Mouse (Mus musculus): ENCODE results near the gene Txk.
A peak's percentile ranks its signal among the peaks of the same experiment; 100 is the strongest.

Txk gene

DNA sequence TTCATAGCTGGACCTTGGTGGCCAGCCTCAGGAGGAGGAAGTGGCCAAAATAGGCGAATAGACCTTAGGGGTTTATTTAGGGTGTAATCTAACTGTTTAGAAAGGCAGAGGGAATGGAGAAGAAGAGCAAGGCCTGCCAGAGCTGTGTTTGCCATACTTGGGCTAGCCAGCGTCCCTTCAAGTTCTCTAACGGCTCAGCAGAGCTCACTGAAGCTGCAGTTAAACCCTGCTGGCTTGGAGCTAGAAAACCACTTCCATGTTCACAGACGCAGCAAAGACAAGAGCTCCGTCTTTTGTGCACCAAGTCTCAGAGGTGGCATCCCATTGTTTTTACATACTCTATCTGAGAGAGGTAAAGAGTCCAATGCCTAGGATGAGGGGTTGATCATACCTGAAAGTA, 2.4 kb downstream of the Txk start:
- no peak for DNase-seq

DNA sequence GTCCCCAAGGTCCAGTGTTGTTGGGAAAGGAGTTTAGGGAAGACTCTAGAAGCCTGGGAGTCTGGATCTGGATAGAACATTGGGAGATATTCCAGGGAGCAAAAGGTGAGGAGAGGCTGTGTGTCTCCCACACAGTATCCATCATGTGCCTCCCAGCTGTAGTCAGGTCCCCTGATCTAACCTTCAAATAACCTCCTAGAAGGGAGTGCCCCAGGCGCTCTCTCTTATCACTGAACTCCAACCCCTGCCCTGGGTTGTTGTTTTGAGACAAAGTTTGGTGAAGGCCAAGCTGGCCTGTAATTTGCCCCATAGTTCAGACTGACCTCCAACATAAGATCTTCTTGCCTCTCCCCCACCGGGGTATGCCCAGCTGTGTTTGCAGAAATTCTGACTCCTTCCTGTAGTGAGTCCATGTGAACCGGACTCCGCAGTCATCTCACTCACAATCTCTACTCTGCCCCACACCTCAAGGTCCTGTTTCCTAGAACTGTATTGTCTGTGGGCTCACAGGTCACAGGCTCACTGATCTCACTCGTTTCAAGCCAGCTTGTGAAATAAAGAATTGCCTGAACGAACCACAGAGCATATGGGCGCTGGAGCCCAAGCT, 3.8 kb downstream of the Txk start:
- no peak for DNase-seq

DNA sequence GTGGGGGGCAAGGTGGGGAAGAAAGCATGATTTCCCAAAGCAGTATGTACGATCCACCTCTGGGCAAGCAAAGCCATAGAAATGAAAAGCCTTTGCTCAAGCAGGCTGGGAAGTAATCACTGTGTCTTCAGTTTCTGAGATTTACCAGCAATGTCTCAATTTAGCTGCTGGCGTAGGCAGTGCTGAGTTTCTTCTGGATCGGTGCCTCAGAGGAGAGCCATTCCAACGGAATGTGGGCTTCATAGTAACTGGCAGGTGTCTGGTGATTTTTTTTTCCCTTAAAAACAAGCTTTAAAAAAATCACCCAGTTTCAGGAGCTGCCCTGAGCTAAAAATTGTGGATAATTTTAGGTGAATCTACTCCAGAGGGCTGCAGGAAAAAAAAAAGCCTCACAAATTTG, 5.2 kb downstream of the Txk start:
- DNase-seq, result no peak

DNA sequence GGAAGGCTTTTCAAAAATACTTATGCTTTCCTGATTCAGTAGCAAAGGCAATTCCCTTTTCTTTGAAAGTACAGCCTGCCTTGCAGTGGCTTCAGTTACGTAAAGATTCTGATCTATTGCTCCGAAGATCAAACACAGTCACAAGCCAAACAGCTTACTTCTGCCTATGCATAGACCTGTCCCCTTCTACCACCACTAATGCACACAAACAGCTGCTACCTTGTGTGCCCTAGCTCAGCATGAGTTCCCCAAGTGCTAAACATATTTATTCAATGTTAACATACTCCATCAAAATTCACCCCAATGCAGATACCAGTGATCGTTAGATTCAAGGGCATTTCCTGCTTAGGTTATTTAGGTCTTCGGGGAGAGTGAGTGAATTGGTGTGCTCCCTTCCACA, 6.1 kb downstream of the Txk start:
- no peak for DNase-seq

DNA sequence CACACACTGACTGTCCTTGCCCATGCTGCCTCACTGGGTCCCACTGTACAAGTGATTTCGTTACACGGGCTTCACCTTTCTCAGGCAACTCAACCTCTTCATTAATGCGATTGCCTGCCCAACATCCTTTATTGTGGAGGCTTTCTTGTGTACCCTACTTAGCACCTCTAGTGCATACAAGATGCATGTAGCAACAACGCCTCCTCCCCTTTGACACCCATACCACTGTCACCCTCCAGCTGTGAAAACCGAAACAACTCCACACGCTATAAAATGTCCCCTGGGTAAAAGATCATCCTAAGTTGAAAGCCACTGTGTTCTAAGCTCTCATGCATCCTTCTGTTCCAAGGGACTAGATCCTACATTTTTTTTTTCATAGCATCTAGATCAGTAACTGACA, 9.5 kb downstream of the Txk start:
- DNase-seq, result no peak

DNA sequence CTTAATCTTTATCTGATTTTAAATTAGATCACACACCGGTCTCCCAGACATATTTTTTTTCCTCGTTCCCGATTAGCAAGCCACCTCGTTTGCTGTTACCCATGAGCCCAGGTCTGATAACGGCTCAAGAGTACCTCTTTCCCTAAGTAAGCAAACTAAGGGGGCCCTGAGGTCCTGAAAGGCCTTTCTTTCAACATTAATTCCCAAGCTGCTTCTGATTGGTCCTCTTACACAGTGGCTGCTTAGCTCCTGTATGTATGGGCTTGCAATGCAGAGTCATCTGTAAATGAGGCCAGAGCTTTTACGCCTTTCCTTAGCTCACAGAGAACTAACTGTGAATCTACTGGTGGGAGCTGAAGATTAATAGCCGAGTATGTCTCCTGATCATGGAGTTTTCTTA, 15.7 kb downstream of the Txk start:
- DNase-seq, result no peak

DNA sequence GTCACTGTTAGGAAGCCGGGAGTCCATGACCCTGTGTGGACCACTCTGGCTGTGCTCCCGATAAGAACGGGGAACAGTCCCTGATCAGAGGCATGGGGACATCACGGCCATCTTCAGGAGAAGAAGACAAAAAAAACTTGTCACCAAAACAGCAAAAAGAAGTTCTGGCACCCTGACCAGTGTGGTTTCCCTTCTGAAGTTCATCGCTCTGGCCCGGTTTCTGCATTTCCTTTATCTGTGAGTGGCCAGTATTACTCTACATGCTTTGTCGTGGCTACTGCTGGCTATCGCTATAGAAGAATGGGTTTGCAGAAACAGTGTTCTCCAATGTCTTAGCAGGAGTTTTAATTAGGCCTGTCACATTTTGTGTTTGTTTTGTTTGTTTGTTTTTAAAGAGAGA, 16.1 kb downstream of the Txk start:
- DNase-seq, result no peak

DNA sequence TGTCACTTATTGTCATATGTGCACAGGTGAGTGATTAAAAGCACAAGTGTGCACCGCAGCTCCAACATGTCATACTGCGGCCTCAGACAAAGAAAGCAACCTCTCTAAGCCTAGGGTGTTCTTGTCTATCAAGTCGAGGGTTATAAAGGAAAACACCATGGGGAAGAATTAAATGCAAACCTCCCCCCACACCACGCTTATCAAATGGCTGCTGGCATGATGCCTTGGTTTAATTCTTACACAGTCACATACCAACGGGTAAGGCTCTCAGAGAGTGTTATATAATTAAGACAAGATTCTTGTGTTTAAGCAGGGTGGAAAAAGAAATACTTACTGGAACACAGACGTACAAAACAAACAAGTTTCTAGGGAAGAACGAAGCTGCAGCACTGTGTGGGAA, 16.8 kb downstream of the Txk start:
- DNase-seq, result no peak

DNA sequence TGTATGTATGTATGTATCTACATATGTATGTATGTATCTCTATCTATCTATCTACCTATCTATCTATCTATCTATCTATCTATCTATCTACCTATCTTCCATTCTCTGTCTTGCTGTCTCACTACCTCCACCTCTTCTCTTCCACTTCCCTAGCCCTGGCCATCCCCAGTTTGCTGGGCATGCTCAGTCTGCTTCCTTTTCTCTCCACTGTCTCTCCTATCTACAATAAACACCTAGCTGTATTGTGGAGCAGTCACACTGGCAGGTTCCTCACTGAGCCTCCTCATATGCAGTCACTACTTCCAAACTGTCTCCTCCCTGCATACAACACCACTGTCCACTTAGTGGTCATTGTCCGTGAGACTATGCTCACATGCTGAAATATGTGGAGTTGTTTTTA, 19.7 kb downstream of the Txk start:
- no peak for DNase-seq

DNA sequence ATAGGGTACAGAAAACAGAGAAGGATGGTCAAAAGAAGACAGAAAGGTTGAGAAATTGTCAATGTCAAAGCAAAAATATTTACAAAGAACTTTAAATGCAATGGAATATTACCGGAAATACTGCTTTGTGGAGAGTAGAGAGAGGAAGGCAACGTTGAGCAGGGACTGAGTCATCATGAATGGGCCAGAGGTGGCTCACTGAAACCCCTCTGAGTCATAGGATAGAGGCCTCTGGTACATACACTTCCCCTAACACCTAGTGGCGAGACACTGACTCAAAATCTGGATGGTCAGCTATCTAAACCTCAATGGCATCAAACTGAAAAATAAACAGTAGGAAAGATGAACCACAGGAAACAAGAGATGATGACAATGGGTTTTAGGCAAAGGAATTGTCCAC, 27.2 kb downstream of the Txk start:
- no peak for DNase-seq

DNA sequence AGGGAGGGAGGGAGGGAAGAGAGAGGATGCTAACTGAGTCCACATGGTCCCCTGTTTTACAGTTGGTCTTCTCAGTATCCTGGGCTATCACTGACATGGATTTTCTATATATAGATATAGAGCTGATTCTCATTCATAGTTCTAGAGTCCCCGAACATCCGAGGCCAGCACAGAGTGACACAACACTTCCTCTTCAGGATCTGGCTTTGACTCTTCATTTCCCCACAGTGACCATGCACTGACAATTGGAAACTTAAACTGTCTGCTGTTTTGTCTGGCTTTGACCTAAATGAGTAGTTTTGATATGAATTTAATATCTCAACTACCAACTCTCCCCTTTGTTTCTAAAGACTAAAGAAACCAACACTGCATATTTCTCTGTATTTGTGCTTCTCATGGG, 29.1 kb downstream of the Txk start:
- DNase-seq, result no peak

DNA sequence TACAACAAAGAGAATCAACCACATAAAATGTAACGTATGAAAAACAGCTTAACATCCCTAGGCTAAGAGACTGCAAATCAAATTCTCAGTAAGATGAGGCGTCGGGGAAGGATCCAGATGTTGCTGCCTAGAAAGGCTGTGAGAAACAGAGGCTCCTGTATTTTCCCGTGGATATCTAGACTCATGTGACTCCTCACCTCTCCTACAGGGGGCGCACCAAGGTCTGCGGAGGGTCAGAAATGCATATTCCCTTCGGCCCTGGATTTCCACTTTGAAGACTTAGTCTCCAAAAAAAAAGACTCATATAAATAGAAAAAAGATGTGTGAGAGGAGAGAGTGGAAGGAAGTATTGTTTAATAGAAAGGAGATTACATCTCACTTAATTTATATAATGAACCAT, 32.0 kb downstream of the Txk start:
- DNase-seq, result no peak

DNA sequence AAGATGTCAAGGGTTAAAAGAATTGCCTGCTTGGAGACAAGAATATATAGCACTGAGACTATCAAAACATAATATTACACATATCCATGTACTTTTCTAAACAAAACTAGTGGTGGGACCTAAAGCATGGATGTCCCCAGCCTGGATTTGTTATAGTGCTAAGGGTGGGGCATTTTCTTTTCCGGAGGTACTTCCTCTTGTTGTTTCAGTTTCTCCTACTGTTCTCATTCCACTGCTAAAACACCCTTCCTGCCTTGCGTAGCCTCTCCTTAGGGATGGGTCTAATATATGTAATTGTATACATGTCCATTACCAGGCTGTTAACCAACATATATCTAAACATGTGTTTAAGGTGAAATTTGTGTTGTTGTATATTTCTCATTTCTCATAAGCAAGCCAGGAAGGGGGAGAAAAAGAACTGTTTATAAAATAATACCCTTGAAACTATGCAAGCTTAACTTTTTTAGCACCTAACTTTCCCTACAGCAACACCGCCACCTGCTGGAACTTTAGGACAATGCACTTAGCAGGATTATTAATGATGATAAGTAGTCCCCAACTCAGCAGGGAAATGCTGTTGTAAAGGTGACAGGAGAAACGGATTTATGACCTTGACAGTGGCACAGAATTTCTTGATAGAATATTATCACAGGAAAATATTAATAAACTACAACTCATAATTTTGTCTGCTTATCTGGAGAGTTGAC, 41.9 kb downstream of the Txk start:
- peak; percentile 21 for DNase-seq

DNA sequence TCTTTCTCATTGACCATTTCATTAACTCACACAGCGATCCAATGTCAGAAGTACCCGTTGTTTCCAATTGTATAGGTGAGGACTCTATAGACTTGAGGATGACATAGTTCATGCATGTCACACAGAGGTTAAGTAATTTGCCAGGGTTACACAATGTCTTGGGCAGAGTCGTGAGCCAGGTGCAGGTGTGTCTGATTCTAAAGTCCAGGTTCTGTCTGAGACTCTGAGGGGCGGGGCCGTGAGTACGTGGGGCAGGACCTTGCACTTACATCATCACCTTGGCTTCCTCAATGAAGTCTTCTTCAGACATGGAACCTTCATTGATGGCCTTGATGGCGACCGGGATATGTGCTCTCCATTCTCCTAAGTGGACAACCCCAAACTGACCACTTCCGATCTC, 42.6 kb downstream of the Txk start:
- DNase-seq, result no peak

DNA sequence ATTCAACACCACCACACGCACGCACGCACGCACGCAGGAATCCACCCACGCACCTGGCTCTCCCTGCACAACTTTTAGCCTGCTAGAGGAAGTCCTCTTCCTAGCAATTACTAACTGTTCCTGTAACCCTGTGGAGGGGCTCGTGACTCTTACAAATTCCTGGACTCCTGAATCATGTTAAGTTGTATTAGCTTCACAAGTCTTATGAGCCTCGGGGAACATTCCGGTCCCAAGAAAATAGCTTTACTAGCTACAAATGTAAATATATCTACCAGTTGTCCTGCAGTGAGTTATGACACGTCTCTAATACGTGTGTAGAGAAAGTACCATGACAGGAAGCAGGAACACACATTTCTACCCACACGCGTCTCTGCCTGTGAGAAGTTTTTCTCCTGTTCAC, 43.1 kb downstream of the Txk start:
- DNase-seq, result no peak

DNA sequence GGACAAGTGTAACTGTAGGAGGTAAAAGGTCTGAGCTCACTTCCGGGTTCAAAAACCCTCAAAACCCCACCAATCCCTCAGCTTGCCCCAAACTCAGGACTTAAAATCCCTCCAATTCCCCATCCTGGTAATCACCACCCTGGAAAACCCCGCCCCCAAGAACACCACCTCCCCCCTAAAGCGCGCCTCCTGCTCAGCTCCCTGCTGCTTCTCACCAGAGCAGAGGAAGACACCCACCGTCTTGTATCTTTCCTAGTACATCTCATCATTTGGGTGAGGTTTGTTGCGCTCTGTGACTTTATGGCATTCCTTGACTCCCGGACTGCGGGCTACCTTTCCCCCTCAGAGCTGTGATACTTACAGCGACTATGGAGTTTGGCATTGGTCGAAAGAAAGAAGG, 45.9 kb downstream of the Txk start:
- no peak for DNase-seq

DNA sequence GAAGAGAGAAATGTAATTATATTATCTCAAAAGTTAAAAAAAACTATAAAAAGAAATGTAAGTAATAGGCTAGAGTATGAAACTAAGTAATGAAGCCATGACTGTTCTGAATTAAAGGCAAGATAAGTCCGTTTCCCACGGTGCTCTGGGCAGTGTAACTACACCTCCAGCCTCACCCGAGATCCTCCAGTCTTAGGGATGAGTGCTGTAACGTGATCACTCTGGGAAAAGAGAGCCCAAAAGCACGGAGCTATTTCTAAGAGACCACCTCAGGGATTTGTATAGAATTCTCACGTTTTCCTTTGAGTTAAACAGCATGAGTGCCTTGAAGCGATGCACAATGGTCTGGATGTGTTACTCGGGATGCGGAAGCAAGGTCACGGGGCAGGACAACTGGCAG, 46.5 kb downstream of the Txk start:
- no peak for DNase-seq

DNA sequence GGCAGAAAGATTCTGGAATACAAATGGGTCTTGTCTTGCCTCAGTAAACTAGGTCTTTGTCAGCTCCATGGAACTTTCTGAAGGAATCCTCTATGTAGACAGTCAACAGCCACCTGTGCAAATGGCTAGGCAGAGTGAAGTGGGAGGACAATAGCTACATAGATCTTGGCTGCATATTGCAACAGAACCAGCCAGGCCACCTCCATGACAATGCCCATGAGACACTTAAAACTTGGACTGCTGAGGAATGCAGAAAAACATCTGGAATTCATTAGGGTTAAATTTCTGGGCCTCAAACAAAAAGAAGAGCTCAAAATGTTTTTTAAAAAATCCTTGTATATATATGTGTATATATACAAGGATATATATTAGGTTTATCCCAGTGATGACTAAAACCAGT, 50.4 kb downstream of the Txk start:
- DNase-seq, result no peak

DNA sequence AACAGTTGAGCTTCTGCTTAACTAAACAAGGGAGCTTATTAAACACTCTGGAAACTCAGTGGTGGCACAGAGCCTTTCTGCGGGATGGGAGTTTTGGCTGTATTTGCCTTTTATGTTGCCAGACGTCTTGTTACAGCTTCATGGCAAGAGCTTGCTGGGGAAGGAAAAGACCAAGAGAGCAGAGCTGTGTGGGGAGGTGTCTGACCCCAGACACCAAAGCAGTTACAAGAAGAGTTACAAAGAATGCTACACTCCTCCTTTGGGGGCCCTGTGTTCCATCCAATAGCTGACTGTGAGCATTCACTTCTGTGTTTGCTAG, 53.1 kb downstream of the Txk start:
- DNase-seq, result no peak

DNA sequence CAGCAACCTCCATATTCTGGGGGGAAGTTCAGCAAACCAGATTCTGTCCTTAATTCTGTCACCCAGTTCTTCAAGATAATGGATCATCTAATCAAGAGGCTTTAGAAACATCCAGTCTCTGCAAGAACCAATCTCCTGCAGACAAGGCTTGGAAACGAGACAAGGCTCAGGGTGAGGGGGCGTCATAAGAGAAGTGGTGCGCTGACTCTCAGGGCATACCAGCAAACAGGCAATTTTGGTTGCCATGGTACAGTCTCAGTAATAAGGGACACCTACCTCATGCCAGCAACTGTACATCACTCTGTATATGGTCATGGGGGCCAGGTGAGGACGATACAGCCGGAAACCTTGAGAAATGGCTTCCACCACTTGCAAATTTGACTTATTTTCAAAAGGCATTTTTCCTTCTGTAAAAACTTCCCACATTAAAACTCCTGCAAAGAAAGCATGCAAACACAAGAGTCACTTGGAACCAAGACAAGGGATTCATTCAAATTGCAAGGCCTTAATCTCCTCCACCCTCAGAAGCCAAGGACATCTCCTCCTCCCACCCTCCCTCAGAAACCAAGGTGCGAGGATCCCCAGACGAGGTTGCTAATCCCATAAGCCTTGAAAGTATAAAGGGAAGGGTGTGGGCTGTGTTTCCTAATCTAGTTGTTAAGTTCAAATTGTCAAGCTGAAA, 53.6 kb downstream of the Txk start:
- no peak for DNase-seq

DNA sequence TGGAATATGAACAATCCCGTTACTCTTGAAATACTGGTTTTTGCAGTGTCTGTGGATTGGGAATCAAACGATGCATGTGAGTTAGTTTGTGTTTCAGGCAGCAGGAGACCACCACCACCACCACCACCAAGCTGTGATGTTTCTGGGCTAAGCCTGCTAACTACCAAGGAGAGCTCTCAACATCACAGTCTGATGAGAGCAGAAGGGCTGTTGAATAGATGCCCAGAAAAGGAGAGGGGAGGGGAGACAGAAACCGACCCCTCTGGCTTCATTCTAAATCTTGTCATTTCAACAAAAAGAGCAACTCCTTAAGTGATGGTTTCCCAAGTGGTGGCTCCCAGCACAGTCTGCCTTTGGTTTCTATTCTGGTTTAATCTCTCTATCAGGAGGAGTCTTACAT, 54.2 kb downstream of the Txk start:
- DNase-seq, result no peak

DNA sequence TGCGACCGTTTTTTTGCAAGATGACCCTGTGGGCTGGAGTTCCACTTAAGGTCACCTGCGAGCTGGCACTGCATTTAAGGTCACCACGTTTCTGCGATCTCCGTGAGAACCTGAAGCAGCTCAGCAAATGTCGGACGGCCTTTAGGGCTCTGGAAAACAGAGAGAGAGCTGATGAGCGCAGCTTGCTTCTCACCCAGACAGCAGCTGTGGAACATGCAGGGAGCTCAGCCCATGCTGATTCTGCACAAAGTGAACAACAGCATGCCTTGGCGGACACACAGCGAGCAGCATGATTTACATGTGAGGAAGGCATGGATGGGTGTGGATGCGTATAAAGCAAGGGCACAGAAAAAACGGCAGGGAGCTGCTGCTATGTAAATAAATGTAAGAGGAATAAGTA, 56.1 kb downstream of the Txk start:
- DNase-seq, result no peak

DNA sequence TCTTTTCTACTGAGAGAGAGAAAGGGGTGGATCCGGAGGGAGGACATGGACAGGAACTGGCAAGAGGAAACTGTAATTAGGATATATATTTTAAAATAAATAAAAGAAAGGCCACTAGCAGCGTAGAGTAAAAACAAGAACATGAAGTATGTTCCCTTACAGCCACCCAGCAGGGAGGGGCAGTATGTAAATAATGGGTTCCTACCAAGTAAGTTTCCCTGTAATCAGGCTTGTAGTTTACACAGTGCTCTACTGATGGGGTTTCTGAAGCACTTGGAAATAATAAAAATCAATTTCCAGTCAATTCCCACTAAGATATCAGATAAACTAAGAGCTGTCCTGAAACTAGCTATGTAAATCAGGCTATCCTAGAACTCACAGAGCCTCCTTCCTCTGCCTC, 57.9 kb downstream of the Txk start:
- no peak for DNase-seq

DNA sequence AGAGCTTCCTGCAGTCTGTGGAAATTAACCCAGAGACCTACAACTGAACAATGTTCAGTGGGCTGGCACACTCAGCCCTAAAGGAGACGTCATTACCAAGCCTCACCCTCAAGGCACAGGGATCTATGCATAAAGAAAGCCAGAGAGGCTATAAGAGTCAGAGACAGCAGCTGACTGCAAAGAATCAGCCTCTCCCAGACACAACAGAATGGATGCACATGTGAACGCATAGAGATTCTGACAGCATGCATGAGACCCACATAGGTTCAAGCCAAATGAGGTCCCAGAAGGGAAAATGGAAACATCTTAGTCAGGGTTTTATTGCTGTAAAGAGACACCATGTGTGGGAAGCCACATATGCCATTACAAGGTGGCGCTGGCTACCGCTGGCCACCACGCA, 62.1 kb downstream of the Txk start:
- no peak for DNase-seq

DNA sequence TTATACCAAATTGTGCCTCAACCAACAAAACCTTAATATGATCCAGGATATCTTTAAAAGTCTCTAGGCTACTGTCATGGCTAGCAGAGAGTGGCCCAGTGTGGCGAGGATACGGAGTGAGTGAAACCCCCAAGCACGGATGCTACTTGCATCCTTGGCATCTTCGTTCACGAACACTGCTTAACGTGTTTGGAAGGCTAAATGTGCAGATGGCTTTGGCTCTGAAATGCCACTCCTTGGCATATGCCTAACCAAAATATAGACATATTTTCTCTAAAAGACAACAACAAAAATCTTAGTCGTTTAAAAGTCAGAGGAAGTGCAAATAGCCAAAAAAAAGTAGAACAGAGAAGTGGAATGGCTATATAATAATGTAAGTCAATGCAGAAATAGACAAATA, 63.0 kb downstream of the Txk start:
- DNase-seq, result no peak
